Mouse (Mus musculus) midbrain, embryonic 10.5 days (tissue): ENCODE data around the gene Kcnk7. TPM values are rescaled to one million over a fixed set of nuclear protein-coding genes. Genes with fewer than 3 reads are reported as not detected.
"Not testable (repeated sequence)": the region's sequence is repeated elsewhere in the genome, so short reads cannot be mapped to it uniquely, and the experiment has no call there.

ENCODE experiments used
- DNase-seq: peaks from one replicate; pipeline ENCODE4 v3.0.0-alpha.2; 2017; ENCODE audit warnings: low spot score
- H3K27ac ChIP-seq: fragments of 300-500 bp; sonication (generic); replicated peaks from 2 replicates; pipeline ENCODE4 v1.5.1; 2016; ENCODE audit warnings: mild to moderate bottlenecking
- H3K27me3 ChIP-seq: fragments of 300-500 bp; sonication (generic); 2 replicates; pipeline ENCODE4 v1.6.1; 2016; ENCODE audit warnings: low read depth, mild to moderate bottlenecking; ENCODE audit not compliant: poor library complexity, severe bottlenecking
- H3K36me3 ChIP-seq: fragments of 300-500 bp; sonication (generic); 2 replicates; pipeline ENCODE4 v1.6.1; 2016; ENCODE audit warnings: mild to moderate bottlenecking, moderate library complexity
- H3K4me1 ChIP-seq: fragments of 300-500 bp; sonication (generic); 2 replicates; pipeline ENCODE4 v1.6.1; 2016
- H3K4me3 ChIP-seq: fragments of 300-500 bp; sonication (generic); 2 replicates; pipeline ENCODE4 v1.5.1; 2016; ENCODE audit warnings: mild to moderate bottlenecking, moderate library complexity
- H3K9me3 ChIP-seq: fragments of 300-500 bp; sonication (generic); replicated peaks from 2 replicates; pipeline ENCODE4 v1.6.1; 2016; ENCODE audit warnings: mild to moderate bottlenecking
- WGBS: fragments of 180-500 bp; shearing (Covaris S2); methylation state at CpG from one replicate; pipeline ENCODE4 v1.1.7; 2016; 5-methylcytosine and 5-hydroxymethylcytosine counted together
- polyA plus RNA-seq: library from polyadenylated mRNA; unstranded; fragments of >200 nt; fragmentation: Nextera tagmentation; extraction: Ambion mirVana; gene quantifications from 2 replicates; pipeline ENCODE4 v1.2.1, GENCODE M21; 2016

Kcnk7 gene
- polyA plus RNA-seq, 1 experiment from 2014 or later, result not detected

DNA sequence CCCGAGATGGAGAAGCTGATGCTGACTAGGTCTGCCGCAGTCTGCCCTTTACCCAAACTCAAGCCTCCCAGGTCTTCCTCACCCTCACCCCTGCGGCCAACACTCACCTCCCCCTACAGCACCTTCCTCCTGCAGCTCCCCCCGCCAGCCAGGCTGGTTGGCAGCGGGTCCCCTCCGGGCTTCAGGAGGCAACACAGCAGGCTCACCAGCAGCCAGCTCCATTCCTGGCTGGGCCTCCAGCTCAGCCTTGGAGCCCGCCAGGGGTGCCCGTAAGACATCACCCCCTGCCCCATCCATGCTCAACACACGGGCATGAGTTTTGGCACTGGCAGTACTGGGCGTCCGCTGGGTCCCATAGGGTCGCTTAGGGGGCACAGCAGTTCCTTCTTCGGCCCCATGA, 19.2 kb upstream of the Kcnk7 start:
- Histone ChIP-seq H3K36me3 (peaks cover 72% of the 10 kb centered on the region), H3K4me3 (peak overlapping the region; percentile 18; the same call in 1 of the 2 replicates)
- WGBS, result 90% methylated on average over 13 of the region's 13 CpGs

DNA sequence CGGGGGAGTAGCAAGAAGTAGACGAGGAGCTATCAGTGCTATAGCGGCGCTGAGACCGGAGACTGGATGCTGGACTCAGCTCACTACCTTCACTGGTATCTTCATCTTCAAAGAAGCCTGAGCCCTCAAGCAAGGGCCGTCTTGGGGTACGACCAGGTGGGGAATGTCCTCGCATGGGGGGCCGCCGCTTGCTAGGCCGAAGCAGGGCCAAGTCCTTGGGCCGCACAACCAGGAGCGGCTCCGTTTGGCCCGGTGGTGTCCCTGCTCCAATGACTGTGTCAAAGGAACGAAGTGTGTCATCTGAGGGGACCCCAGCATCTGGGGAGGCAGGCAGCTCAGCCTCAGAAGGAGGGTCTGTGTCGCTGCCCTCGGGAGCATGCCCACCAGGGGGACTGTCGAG, 18.7 kb upstream of the Kcnk7 start:
- Histone ChIP-seq H3K4me1 (peaks cover 27% of the 10 kb centered on the region), H3K4me3 (peak overlapping the region; percentile 18; the same call in 1 of the 2 replicates), H3K36me3 (peaks cover 69% of the 10 kb centered on the region), H3K9me3 (no peaks in the 10 kb centered on the region), H3K27ac (no peak overlapping the region), H3K27me3 (no peaks in the 10 kb centered on the region)
- DNase-seq, result no peak
- WGBS, result 95% methylated on average over 19 of the region's 19 CpGs

More for the DNA sequence above, 19.2 kb upstream of the Kcnk7 start:
- H3K27ac ChIP-seq, result no peak overlapping the region
- no peaks in the 10 kb centered on the region for H3K9me3 ChIP-seq
- H3K27me3 ChIP-seq, result no peaks in the 10 kb centered on the region
- no peak for DNase-seq
- peaks cover 22% of the 10 kb centered on the region for H3K4me1 ChIP-seq

DNA sequence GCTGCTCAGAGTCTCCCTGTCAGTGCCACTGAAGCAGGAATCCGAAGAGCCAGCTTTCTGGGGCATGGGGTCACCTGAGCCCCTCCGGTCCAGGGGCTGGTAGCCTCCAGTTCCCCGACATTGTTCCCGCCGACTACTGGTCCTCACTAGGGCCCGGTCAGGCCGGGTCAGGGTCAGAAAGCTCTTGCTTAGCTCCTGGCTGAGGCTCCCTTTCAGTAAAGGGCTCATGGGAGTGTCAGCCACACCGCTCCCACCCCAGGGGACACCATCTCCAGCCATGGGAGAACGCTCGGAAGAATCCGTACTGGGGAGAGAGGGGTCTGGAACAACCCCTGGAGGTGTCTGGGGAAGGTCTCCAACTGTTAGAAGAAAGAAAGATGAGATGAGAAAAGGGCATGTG, 18.3 kb upstream of the Kcnk7 start:
- no peaks in the 10 kb centered on the region for H3K9me3 ChIP-seq
- WGBS, result 92% methylated on average over 11 of the region's 11 CpGs
- H3K36me3 ChIP-seq, result peaks cover 69% of the 10 kb centered on the region
- peaks cover 31% of the 10 kb centered on the region for H3K4me1 ChIP-seq
- no peak for DNase-seq
- H3K27ac ChIP-seq, result no peak overlapping the region
- no peak overlapping the region for H3K4me3 ChIP-seq
- no peaks in the 10 kb centered on the region for H3K27me3 ChIP-seq

DNA sequence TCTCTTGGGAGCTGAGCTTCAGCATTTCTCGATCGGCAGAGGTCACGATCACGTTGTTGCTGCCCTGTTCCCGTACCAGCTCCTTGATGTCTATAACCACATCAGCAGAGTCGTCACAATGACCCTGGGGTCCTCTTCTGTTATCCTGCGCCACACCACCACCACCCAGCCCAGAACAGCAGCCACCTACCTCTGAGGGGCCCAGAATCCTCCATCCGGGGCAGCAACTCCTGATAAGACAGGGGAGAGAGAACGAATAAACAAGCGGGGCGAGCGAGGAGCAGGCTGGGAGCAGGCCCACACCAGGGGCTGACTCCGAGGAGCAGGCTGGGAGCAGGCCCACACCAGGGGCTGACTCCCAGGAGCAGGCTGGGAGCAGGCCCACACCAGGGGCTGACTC, 17.7 kb upstream of the Kcnk7 start:
- Histone ChIP-seq H3K36me3 (peaks cover 69% of the 10 kb centered on the region), H3K4me3 (no peak overlapping the region), H3K27me3 (no peaks in the 10 kb centered on the region), H3K4me1 (peaks cover 37% of the 10 kb centered on the region), H3K9me3 (no peaks in the 10 kb centered on the region), H3K27ac (no peak overlapping the region)
- WGBS, result 90% methylated on average over 13 of the region's 13 CpGs
- no peak for DNase-seq

- H3K4me3 ChIP-seq, result peak overlapping the region; percentile 90
- WGBS, result 96% methylated on average over 12 of the region's 12 CpGs
- peaks cover 42% of the 10 kb centered on the region for H3K4me1 ChIP-seq
- not testable (repeated sequence) for DNase-seq, H3K27me3 ChIP-seq, H3K9me3 ChIP-seq
- H3K36me3 ChIP-seq, result peaks cover 69% of the 10 kb centered on the region
- 0 out of 2 replicates have a peak overlapping the region, but pooled peaks have one; percentile 19 for H3K27ac ChIP-seq
These were observed 17.2 kb upstream of the Kcnk7 start for GRCm38 (mm10) chr19:5686954-5687353.

GRCm38 (mm10) chr19:5687738-5688137, 16.4 kb upstream of the Kcnk7 start:
- H3K9me3 ChIP-seq, result no peaks in the 10 kb centered on the region
- H3K36me3 ChIP-seq, result peaks cover 69% of the 10 kb centered on the region

GRCm38 (mm10) chr19:5688200-5689087, 15.7 kb upstream of the Kcnk7 start, which contains the start of the genes Map3k11 and Pcnx3:
Gene Map3k11 (plus strand): TSS chr19:5688742.
Gene Pcnx3 (minus strand): TSS chr19:5688908.
- peaks cover 54% of the 10 kb centered on the region for H3K4me1 ChIP-seq
- under 1% methylated on average over 69 of the region's 69 CpGs for WGBS
- peaks cover 69% of the 10 kb centered on the region for H3K36me3 ChIP-seq
- H3K27me3 ChIP-seq, result no peaks in the 10 kb centered on the region
- no peaks in the 10 kb centered on the region for H3K9me3 ChIP-seq
- H3K27ac ChIP-seq, result peak within 1 kb of the TSS; percentile 90
- H3K4me3 ChIP-seq, result peak within 1 kb of the TSS; percentile 90
- DNase-seq, result peak; percentile 96

More at GRCm38 (mm10) chr19:5687738-5688137, 16.4 kb upstream of the Kcnk7 start:
- DNase-seq, result no peak
- peak overlapping the region; percentile 90 for H3K4me3 ChIP-seq
- H3K4me1 ChIP-seq, result peaks cover 50% of the 10 kb centered on the region
- 23% methylated on average over 9 of the region's 9 CpGs for WGBS
- no peaks in the 10 kb centered on the region for H3K27me3 ChIP-seq
- peak overlapping the region; percentile 90 for H3K27ac ChIP-seq

- Histone ChIP-seq H3K9me3 (no peaks in the 10 kb centered on the region), H3K36me3 (peaks cover 69% of the 10 kb centered on the region), H3K4me3 (peak overlapping the region; percentile 90), H3K27ac (peak overlapping the region; percentile 90), H3K27me3 (peaks cover 1% of the 10 kb centered on the region), H3K4me1 (peaks cover 54% of the 10 kb centered on the region)
- 1% methylated on average over 7 of the region's 7 CpGs for WGBS
- peak; percentile 21 for DNase-seq
These were observed 15.1 kb upstream of the Kcnk7 start for GRCm38 (mm10) chr19:5689088-5689428.

DNA sequence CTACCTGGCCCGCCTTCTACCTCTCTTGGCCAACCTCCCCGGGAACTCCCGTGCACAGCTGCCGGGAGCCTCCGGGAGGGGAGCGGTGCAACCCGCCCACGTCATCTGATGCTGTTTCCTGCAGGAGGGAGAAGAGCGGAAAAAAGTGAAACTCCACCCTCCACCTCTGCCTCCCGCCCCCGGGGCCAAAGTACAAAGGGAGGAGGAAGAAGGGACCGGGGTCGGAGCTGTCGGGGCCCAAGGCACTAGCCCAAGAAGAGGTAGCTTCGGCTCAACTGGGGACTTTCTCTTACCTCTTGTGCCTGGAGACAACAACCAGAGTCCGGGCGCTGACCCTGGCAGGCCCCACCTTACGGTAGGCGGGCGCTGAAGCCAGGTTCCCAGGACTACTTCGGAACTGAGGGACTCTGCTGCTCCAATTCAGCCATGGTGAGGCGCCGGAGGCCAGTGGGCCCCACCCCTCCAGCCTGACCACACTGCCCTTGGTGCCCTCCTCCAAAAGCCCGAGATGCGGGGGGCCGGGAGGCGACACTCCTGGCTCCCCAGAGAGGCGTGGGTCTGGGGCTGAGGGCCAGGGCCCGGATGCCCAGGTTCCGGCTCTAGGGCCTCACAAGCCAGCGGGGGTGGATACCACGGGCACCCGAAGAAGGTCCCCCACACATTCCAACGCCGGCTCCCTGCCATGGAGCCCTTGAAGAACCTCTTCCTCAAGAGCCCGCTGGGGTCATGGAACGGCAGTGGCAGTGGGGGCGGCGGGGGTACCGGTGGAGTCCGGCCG, 14.4 kb upstream of the Kcnk7 start:
- peak overlapping the region; percentile 90 for H3K27ac ChIP-seq
- peaks cover 8% of the 10 kb centered on the region for H3K27me3 ChIP-seq
- DNase-seq, result peak; percentile 75
- peak overlapping the region; percentile 90 for H3K4me3 ChIP-seq
- peaks cover 54% of the 10 kb centered on the region for H3K4me1 ChIP-seq
- peaks cover 67% of the 10 kb centered on the region for H3K36me3 ChIP-seq
- WGBS, result 11% methylated on average over 42 of the region's 42 CpGs
- no peaks in the 10 kb centered on the region for H3K9me3 ChIP-seq

- Histone ChIP-seq H3K36me3 (peaks cover 67% of the 10 kb centered on the region), H3K4me1 (peaks cover 60% of the 10 kb centered on the region), H3K27me3 (peaks cover 14% of the 10 kb centered on the region), H3K4me3 (peak overlapping the region; percentile 90), H3K9me3 (no peaks in the 10 kb centered on the region), H3K27ac (peak overlapping the region; percentile 90)
- DNase-seq, result no peak
- 80% methylated on average over 15 of the region's 15 CpGs for WGBS
These were observed 13.8 kb upstream of the Kcnk7 start for GRCm38 (mm10) chr19:5690343-5690735.

- 85% methylated on average over 5 of the region's 5 CpGs for WGBS
- Histone ChIP-seq H3K4me1 (peaks cover 72% of the 10 kb centered on the region), H3K27me3 (peaks cover 20% of the 10 kb centered on the region), H3K27ac (0 out of 2 replicates have a peak overlapping the region, but pooled peaks have one; percentile 59), H3K36me3 (peaks cover 63% of the 10 kb centered on the region), H3K9me3 (no peaks in the 10 kb centered on the region), H3K4me3 (peak overlapping the region; percentile 90)
- no peak for DNase-seq
These were observed 12.6 kb upstream of the Kcnk7 start for GRCm38 (mm10) chr19:5691601-5692000.

DNA sequence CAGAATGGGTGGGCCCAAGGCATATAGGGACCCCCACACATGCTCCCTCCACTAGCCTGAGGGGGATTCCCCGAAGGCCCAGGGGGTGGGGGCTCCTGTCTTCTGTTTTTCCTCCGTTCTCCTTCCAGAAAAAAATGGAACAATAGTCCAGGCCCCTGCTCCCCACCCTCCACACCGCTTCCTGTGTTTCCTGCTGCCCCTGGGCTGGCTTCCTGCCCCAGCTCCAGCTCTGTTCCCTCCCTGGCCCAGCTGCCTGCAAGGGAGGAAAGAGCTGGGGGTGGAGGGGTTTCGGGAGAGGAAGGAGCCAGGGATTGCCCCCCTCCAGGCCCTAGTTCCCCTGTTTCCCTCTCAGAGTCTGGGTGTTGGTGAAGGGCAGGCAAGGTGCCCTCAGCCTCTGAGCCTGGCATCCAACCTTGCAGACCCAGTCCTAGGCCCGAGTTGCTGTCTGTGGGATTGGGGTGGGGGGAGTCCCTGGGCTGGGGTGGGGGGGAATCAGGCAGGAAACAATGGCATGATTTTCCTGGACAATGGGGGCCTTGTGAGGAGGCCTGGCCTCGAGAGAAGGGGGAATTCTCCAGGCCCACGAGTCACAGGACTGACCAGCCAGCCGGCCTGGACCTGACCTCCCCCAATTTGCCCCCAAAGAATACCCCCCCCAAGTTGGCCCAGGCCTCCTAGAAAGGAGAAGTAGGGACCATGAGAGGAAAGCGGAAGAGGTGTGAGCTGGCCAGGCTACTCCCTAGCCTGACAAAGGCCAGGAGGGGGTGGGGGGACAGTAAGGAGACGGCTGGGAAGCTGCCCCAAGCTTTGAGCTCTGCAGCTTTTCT, 11.9 kb upstream of the Kcnk7 start:
- WGBS, result 72% methylated on average over 10 of the region's 10 CpGs
- H3K27ac ChIP-seq, result peak overlapping the region; percentile 59
- H3K4me1 ChIP-seq, result peaks cover 69% of the 10 kb centered on the region
- H3K4me3 ChIP-seq, result peak overlapping the region; percentile 90
- no peak for DNase-seq
- H3K27me3 ChIP-seq, result peaks cover 20% of the 10 kb centered on the region
- H3K36me3 ChIP-seq, result peaks cover 64% of the 10 kb centered on the region
- no peaks in the 10 kb centered on the region for H3K9me3 ChIP-seq
